Mouse (Mus musculus) kidney, adult 2 months (tissue): Measurements from ENCODE around the gene Mapkapk2. TPM values are rescaled to one million over a fixed set of nuclear protein-coding genes. Genes with fewer than 3 reads are reported as not detected.

ENCODE experiments used
- DNase-seq: peaks from one replicate; pipeline ENCODE4 v3.0.0; 2021
- H3K27ac ChIP-seq: fragments of 200-500 bp; 2 replicates; pipeline ENCODE4 v1.5.1; 2012; ENCODE audit warnings: low read depth, low read length, control low read depth, inconsistent platforms; ENCODE audit not compliant: insufficient read depth
- H3K27me3 ChIP-seq: fragments of 200-500 bp; replicated peaks from 2 replicates; pipeline ENCODE4 v1.6.1; 2012; ENCODE audit warnings: mild to moderate bottlenecking, moderate library complexity, low read length, inconsistent platforms; ENCODE audit not compliant: control insufficient read depth, insufficient read depth
- H3K36me3 ChIP-seq: fragments of 200-500 bp; 2 replicates; pipeline ENCODE4 v1.6.1; 2012; ENCODE audit warnings: mild to moderate bottlenecking, moderate library complexity, low read length, inconsistent platforms; ENCODE audit not compliant: control insufficient read depth, insufficient read depth
- H3K4me1 ChIP-seq: fragments of 200-500 bp; 2 replicates; pipeline ENCODE4 v1.6.1; 2011; ENCODE audit warnings: low read length; ENCODE audit not compliant: control insufficient read depth, insufficient read depth
- H3K4me3 ChIP-seq: fragments of 200-500 bp; 2 replicates; pipeline ENCODE4 v1.5.1; 2011; ENCODE audit warnings: mild to moderate bottlenecking, low read depth, low read length, control low read depth; ENCODE audit not compliant: insufficient read depth
- CTCF ChIP-seq: fragments of 200-500 bp; conservative IDR thresholded peaks from 2 replicates; pipeline ENCODE4 v1.5.1; 2011; ENCODE audit warnings: low read depth, mild to moderate bottlenecking, control low read depth, low read length, moderate library complexity, mixed read lengths; ENCODE audit not compliant: insufficient read depth, insufficient read length
- POLR2A ChIP-seq: fragments of 200-500 bp; IDR thresholded peaks from one replicate; pipeline ENCODE4 v1.6.1; 2011; ENCODE audit warnings: low read depth, low read length, control low read depth
- WGBS: fragments of 180-500 bp; shearing (Covaris S2); methylation state at CpG from one replicate; pipeline ENCODE4 v1.1.7; 2018; 5-methylcytosine and 5-hydroxymethylcytosine counted together
- polyA plus RNA-seq: library from polyadenylated mRNA; depleted of rRNA; stranded (reverse); fragments of >200 nt; gene quantifications from 2 replicates; pipeline ENCODE4 v1.2.3, GENCODE M21; 2012

Gene Mapkapk2
- polyA plus RNA-seq, 1 experiment, result 99.5 TPM

DNA sequence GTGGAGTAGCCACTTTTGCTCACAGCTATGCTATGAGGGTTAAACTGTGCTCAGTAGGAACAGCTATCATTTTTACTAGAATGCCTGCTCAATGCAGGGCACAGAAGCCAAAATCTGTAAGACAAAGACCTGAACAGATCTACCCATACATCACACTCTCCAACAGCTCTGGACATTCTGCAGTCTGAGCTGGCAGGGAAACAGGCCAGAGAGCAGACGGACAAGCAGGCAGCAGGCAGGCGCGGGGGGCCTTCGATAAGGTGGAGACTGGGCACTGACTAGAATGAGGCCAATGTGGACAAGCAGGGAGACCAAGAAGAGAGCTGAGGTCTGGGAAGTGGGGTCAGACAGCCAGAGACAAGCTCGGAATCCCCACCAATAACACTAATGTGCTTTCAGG is 37.8 kb downstream of the Mapkapk2 start:
- no peak overlapping the region for H3K27ac ChIP-seq
- no peak overlapping the region for H3K4me3 ChIP-seq
- DNase-seq, result no peak
- 90% methylated on average over 5 of the region's 5 CpGs for WGBS
- TF ChIP-seq POLR2A (no peak), CTCF (no peak)
- H3K4me1 ChIP-seq, result peaks cover 16% of the 10 kb centered on the region
- H3K36me3 ChIP-seq, result 0 out of 2 replicates have a peak, but pooled peaks cover 2% of the 10 kb centered on the region
- no peaks in the 10 kb centered on the region for H3K27me3 ChIP-seq

DNA sequence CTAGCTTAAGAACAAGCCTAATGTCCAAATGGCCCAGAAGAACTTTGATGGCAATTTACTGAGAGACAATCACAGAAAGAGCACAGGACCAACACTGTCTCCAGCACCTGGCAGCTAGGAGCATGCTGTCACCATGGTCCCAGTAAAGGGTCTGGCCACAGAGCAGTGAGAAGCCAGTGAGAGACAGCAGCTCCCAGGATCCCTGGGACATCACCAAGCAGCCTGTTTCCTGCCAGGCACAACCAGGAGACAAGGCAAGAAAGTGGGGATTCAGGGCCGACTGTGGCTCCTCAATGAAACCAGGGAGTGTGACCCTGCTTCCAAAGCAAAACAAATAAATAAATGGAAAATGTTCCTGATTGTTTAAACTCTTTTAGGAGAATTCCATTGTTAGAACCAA is 38.2 kb downstream of the Mapkapk2 start:
- H3K36me3 ChIP-seq, result 0 out of 2 replicates have a peak, but pooled peaks cover 2% of the 10 kb centered on the region
- H3K27me3 ChIP-seq, result no peaks in the 10 kb centered on the region
- TF ChIP-seq POLR2A (no peak), CTCF (no peak)
- no peak overlapping the region for H3K4me3 ChIP-seq
- WGBS, result 36% methylated on average over 1 of the region's 1 CpGs
- peaks cover 16% of the 10 kb centered on the region for H3K4me1 ChIP-seq
- no peak for DNase-seq
- H3K27ac ChIP-seq, result no peak overlapping the region

DNA sequence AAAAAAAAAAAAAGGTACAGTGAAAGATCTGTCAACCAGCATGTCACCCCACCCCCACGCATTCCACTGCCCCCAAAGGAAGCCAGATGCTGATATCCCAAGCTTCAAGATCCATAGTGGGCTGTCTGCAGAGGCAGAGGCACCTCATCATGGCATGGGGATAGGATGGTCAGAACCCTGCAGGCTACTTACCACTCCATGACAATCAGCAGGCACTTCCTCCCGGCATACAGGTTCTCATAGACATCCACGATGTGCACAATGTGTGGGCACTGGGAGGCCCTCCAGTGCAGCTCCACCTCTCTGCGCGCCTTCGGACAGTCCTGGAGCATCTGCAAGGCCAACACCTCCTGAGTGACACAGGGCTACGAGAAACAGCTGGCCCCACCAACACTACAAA is 39.2 kb downstream of the Mapkapk2 start:
- TF ChIP-seq CTCF, result no peak
- no peak for TF ChIP-seq POLR2A
- DNase-seq, result no peak
- Histone ChIP-seq H3K27ac (no peak overlapping the region), H3K4me1 (peaks cover 16% of the 10 kb centered on the region), H3K36me3 (0 out of 2 replicates have a peak, but pooled peaks cover 2% of the 10 kb centered on the region), H3K4me3 (no peak overlapping the region), H3K27me3 (no peaks in the 10 kb centered on the region)
- 77% methylated on average over 7 of the region's 7 CpGs for WGBS

DNA sequence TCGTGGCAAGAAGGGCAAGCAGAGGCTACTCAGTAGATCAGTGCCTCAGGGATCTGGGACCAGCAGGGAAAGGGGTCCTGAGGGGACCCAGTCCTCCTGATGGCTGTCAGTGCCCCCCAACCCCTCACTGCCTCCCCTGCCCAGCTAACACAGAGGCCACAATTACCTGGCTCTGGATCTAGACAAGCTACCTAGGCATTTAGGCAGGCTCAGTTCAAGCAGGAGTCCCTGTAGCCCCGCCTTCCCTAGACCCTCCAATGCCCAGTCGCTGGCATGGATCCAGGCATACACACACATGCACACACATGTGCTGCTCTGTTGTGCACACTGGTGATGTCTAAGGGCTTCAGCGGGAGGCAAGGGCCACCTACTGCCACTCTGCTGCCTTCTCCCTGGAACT is 43.4 kb downstream of the Mapkapk2 start:
- TF ChIP-seq CTCF, result no peak
- TF ChIP-seq POLR2A, result no peak
- no peak for DNase-seq
- Histone ChIP-seq H3K4me3 (no peak overlapping the region), H3K36me3 (0 out of 2 replicates have a peak, but pooled peaks cover 2% of the 10 kb centered on the region), H3K27ac (no peak overlapping the region), H3K27me3 (no peaks in the 10 kb centered on the region), H3K4me1 (peaks cover 5% of the 10 kb centered on the region; the same call in 1 of the 2 replicates)
- 86% methylated on average over 4 of the region's 4 CpGs for WGBS

DNA sequence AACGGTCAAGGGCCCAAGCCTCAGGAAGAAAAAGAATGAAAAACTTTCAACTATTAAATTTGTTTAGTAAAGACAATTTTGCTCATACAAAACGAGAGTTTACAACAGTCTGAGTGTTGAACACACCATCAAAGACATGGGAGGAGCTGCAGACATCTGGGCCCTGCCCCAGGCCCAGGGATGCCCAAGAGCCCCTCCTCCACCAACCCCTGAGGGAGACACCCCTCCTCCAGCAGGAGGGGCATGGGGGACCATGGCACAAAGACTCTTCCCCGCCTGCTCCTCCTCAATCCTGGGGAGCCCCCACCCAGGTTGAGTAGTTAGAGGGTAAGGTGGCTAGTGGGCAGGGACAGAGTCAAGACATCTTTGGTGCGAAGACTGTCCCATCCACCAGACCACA is 44.0 kb downstream of the Mapkapk2 start:
- Histone ChIP-seq H3K4me3 (no peak overlapping the region), H3K27me3 (no peaks in the 10 kb centered on the region), H3K27ac (no peak overlapping the region), H3K4me1 (peaks cover 5% of the 10 kb centered on the region; the same call in 1 of the 2 replicates), H3K36me3 (0 out of 2 replicates have a peak, but pooled peaks cover 2% of the 10 kb centered on the region)
- no peak for TF ChIP-seq CTCF
- no peak for DNase-seq
- 63% methylated on average over 4 of the region's 4 CpGs for WGBS

DNA sequence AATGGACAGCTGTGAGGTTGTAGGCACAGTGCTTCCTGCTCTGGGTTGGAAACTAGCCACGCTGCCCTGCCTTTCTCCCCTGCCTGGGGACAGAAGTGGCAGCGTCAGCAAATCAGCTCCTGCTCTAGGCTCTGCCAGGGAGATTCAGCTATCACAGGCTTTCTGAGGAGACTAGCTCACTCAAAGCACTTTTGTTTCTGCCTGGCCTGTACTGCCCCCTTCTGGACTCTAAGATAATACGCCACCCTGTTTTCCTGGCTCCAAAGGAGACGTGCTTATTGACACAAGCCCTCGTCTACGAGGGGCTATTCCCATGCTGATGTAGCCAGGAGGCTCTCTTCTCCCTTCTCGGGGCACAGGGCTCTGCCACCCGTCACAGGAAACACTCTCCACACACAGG is 44.4 kb downstream of the Mapkapk2 start:
- DNase-seq, result peak; percentile 79

DNA sequence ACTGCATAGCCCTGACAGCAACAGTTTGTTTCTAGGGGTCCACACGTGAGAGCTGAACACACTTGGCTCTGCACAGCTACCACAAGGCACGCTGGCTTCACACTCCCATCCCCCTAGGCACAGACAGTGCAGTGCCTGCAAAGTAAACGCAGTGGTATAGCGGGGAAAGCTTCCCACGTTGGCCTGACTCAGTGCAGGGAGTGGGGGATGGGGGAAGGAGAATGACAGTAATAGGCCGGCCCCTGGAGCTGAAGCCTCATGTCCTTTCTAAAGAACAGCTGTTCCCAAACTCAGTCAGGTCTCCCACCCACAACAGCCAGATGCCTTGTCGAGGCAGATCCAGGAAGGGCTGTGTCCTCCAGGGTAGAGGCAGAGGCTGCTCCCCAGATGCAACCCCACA is 46.6 kb downstream of the Mapkapk2 start:
- H3K4me3 ChIP-seq, result no peak overlapping the region
- no peaks in the 10 kb centered on the region for H3K27me3 ChIP-seq
- H3K27ac ChIP-seq, result no peak overlapping the region
- WGBS, result 66% methylated on average over 7 of the region's 7 CpGs
- no peak for DNase-seq
- no peak for TF ChIP-seq POLR2A
- H3K4me1 ChIP-seq, result peaks cover 5% of the 10 kb centered on the region; the same call in 1 of the 2 replicates
- H3K36me3 ChIP-seq, result no peaks in the 10 kb centered on the region

More for the DNA sequence above, 44.4 kb downstream of the Mapkapk2 start:
- no peak overlapping the region for H3K27ac ChIP-seq
- H3K27me3 ChIP-seq, result no peaks in the 10 kb centered on the region
- H3K36me3 ChIP-seq, result 0 out of 2 replicates have a peak, but pooled peaks cover 2% of the 10 kb centered on the region
- 14% methylated on average over 8 of the region's 8 CpGs for WGBS
- TF ChIP-seq POLR2A (no peak), CTCF (peak; percentile 75)
- H3K4me1 ChIP-seq, result peaks cover 5% of the 10 kb centered on the region; the same call in 1 of the 2 replicates
- no peak overlapping the region for H3K4me3 ChIP-seq
